8 mouse cellular contexts compared by ENCODE assay signal in genomic region chr14:30008733-30009575, GRCm38 (mm10). TPM values are rescaled to one million over a fixed set of nuclear protein-coding genes. Genes with fewer than 3 reads are reported as not detected.
DNase-seq lines count a peak whose midpoint lies in the region; ATAC-seq and TF ChIP-seq lines count a peak whose summit lies in the region.

TSS of gene Il17rb (minus strand) at chr14:30008896.
TSS of gene Chdh (plus strand) at chr14:30009023.

- DNase-seq in frontal cortex, postnatal 10 days (ENCODE audit: low spot score in 2 of 2): no peak
- peak; percentile 17 for DNase-seq in cerebellum, adult 9-11 months
- DNase-seq in gastrocnemius, adult 2 months: peak; percentile 70
- DNase-seq in induced T-regulatory cell, adult 2 months (ENCODE audit: low read depth): peak; percentile 51
- peak; percentile 12 for DNase-seq in limb, embryonic 14.5 days (ENCODE audit: low spot score)
- DNase-seq in testis, postnatal 14 days (ENCODE audit: low spot score): peak; percentile 34

- TF ChIP-seq CTCF in gastrocnemius, adult 2 months (IDR thresholded peaks at IDR 0.05): no peak

- intact Hi-C loops in gastrocnemius, adult 2 months (cut with DNase I): no loop called here

- peak within 1 kb of the TSS; percentile 43; the same call in 1 of the 2 replicates for H3K27ac ChIP-seq in gastrocnemius, adult 2 months
- no peak within 1 kb of the TSS for H3K27ac ChIP-seq in limb, embryonic 14.5 days (replicated peaks; ENCODE audit: low read depth, low read length)
- H3K27ac ChIP-seq in midbrain, embryonic 12.5 days (replicated peaks): no peak within 1 kb of the TSS

- no peak for TF ChIP-seq POLR2A in limb, embryonic 14.5 days (IDR thresholded peaks at IDR 0.05; ENCODE audit: borderline replicate concordance, extremely low read depth, insufficient read depth, insufficient read length)

- H3K4me2 ChIP-seq in limb, embryonic 14.5 days (replicated peaks; ENCODE audit: low read depth, low read length, severe bottlenecking): peak within 1 kb of the TSS; percentile 78
- H3K4me2 ChIP-seq in midbrain, embryonic 12.5 days (replicated peaks): peak within 1 kb of the TSS; percentile 90

- H3K36me3 ChIP-seq in limb, embryonic 14.5 days (ENCODE audit: control insufficient read depth, insufficient read depth, low read length): no peaks in the 10 kb centered on the region
- no peaks in the 10 kb centered on the region for H3K36me3 ChIP-seq in midbrain, embryonic 12.5 days

- H3K9me3 ChIP-seq in limb, embryonic 14.5 days (ENCODE audit: control insufficient read depth, low read length): no peaks in the 10 kb centered on the region
- no peaks in the 10 kb centered on the region for H3K9me3 ChIP-seq in midbrain, embryonic 12.5 days

- peaks cover 7% of the 10 kb centered on the region; the same call in 1 of the 2 replicates for H3K27me3 ChIP-seq in limb, embryonic 14.5 days (ENCODE audit: control insufficient read depth, insufficient read depth, low read length)
- H3K27me3 ChIP-seq in midbrain, embryonic 12.5 days: peaks cover 25% of the 10 kb centered on the region

- peak; percentile 51; the same call in 1 of the 2 replicates for ATAC-seq in frontal cortex, adult (ENCODE audit: low TSS enrichment)
- peak; percentile 53; the same call in 1 of the 2 replicates for ATAC-seq in limb, embryonic 14.5 days (ENCODE audit: low FRiP score, low read depth)
- ATAC-seq in midbrain, embryonic 12.5 days (ENCODE audit: low FRiP score, low read depth): no peak

- H3K9ac ChIP-seq in limb, embryonic 14.5 days (ENCODE audit: low read depth, low read length, severe bottlenecking): peak within 1 kb of the TSS; percentile 48
- H3K9ac ChIP-seq in midbrain, embryonic 12.5 days (replicated peaks): peak within 1 kb of the TSS; percentile 50

- 10% methylated on average over 42 of the region's 54 CpGs for WGBS in limb, embryonic 14.5 days
- 9% methylated on average over 54 of the region's 54 CpGs for WGBS in midbrain, embryonic 12.5 days

- peaks cover 20% of the 10 kb centered on the region for H3K4me1 ChIP-seq in limb, embryonic 14.5 days (ENCODE audit: control insufficient read depth, insufficient read depth, low read length)
- H3K4me1 ChIP-seq in midbrain, embryonic 12.5 days: peaks cover 9% of the 10 kb centered on the region

- H3K4me3 ChIP-seq in gastrocnemius, adult 2 months: peak within 1 kb of the TSS; percentile 71
- peak within 1 kb of the TSS; percentile 41 for H3K4me3 ChIP-seq in limb, embryonic 14.5 days (replicated peaks; ENCODE audit: low read length)
- peak within 1 kb of the TSS; percentile 45 for H3K4me3 ChIP-seq in midbrain, embryonic 12.5 days

RNA-seq across cellular contexts. Expression of gene Il17rb, which starts in this region (rescaled TPM):
- total RNA-seq in gastrocnemius, adult 2 months (2021): not detected
- 1.3 TPM in 2 replicates for polyA plus RNA-seq in limb, embryonic 14.5 days (2012; rRNA removed)
- polyA plus RNA-seq in limb, embryonic 14.5 days (2014; fragmentation: Nextera tagmentation; extraction: Ambion mirVana): 1.3 and 1.7 TPM in 2 replicates
- polyA plus RNA-seq in midbrain, embryonic 12.5 days (2016; fragmentation: Nextera tagmentation; extraction: Ambion mirVana): 1.1 and 1.5 TPM in 2 replicates

RNA-seq across cellular contexts. Expression of gene Chdh, which starts in this region (rescaled TPM):
- under 1 TPM; 0.10 to 0.11 TPM for total RNA-seq in gastrocnemius, adult 2 months (2021)
- polyA plus RNA-seq in limb, embryonic 14.5 days (2012; rRNA removed): 1.3 TPM in 2 replicates
- polyA plus RNA-seq in limb, embryonic 14.5 days (2014; fragmentation: Nextera tagmentation; extraction: Ambion mirVana): 0.43 and 0.66 TPM in 2 replicates
- polyA plus RNA-seq in midbrain, embryonic 12.5 days (2016; fragmentation: Nextera tagmentation; extraction: Ambion mirVana): 0.06 and 0.41 TPM in 2 replicates

Comparison
In these comparisons a context has a peak if more than half of its experiments do, and no peak if none do; other contexts are left out.
1. Peak in DNase-seq, H3K4me3 ChIP-seq and H3K27ac ChIP-seq in gastrocnemius, adult 2 months; RNA of the genes that start here not detected or under 1 TPM.
2. DNase-seq: peak in cerebellum, adult 9-11 months (single experiment), induced T-regulatory cell, adult 2 months (single experiment), limb, embryonic 14.5 days (single experiment) and testis, postnatal 14 days (single experiment); none in frontal cortex, postnatal 10 days (0 of 2).
3. Peak in every context shown above with its lines, with median percentiles within 50 percentile points of each other: H3K4me3 ChIP-seq.